Mouse (Mus musculus) forebrain, embryonic 15.5 days (tissue): ENCODE measurements around the gene 1700012P22Rik. TPM values are rescaled to one million over a fixed set of nuclear protein-coding genes. Genes with fewer than 3 reads are reported as not detected.

Experiments
- ATAC-seq: fragments of 200-750 bp; cut with Nextera tagmentation; replicated peaks from 2 replicates; pipeline ENCODE4 v1.8.0; 2017; ENCODE audit warnings: mild to moderate bottlenecking, moderate TSS enrichment, moderate library complexity
- H3K27ac ChIP-seq: fragments of 300-500 bp; sonication (generic); replicated peaks from 2 replicates; pipeline ENCODE4 v1.5.1; 2015; ENCODE audit warnings: mild to moderate bottlenecking, inconsistent platforms
- H3K27me3 ChIP-seq: fragments of 300-500 bp; sonication (generic); 2 replicates; pipeline ENCODE4 v1.6.1; 2015; ENCODE audit warnings: inconsistent platforms
- H3K36me3 ChIP-seq: fragments of 300-500 bp; sonication (generic); 2 replicates; pipeline ENCODE4 v1.6.1; 2015; ENCODE audit warnings: mild to moderate bottlenecking, inconsistent platforms
- H3K4me1 ChIP-seq: fragments of 300-500 bp; sonication (generic); 2 replicates; pipeline ENCODE4 v1.6.1; 2015; ENCODE audit warnings: inconsistent platforms
- H3K4me2 ChIP-seq: fragments of 300-500 bp; sonication (generic); replicated peaks from 2 replicates; pipeline ENCODE4 v1.6.1; 2015; ENCODE audit warnings: mild to moderate bottlenecking, inconsistent platforms
- H3K4me3 ChIP-seq: fragments of 300-500 bp; sonication (generic); 2 replicates; pipeline ENCODE4 v1.5.1; 2015; ENCODE audit warnings: mild to moderate bottlenecking, inconsistent platforms
- H3K9ac ChIP-seq: fragments of 300-500 bp; sonication (generic); replicated peaks from 2 replicates; pipeline ENCODE4 v1.6.1; 2015; ENCODE audit warnings: mild to moderate bottlenecking, inconsistent platforms
- H3K9me3 ChIP-seq: fragments of 300-500 bp; sonication (generic); 2 replicates; pipeline ENCODE4 v1.6.1; 2016; ENCODE audit warnings: inconsistent platforms
- WGBS: fragments of 180-500 bp; shearing (Covaris S2); methylation state at CpG from one replicate; pipeline ENCODE4 v1.1.7; 2015; ENCODE audit warnings: mixed read lengths; 5-methylcytosine and 5-hydroxymethylcytosine counted together
- polyA plus RNA-seq: library from polyadenylated mRNA; unstranded; fragments of >200 nt; fragmentation: Nextera tagmentation; extraction: Ambion mirVana; gene quantifications from 2 replicates; pipeline ENCODE4 v1.2.1, GENCODE M21; 2015

1700012P22Rik gene
- polyA plus RNA-seq, result not detected in 2 replicates

DNA sequence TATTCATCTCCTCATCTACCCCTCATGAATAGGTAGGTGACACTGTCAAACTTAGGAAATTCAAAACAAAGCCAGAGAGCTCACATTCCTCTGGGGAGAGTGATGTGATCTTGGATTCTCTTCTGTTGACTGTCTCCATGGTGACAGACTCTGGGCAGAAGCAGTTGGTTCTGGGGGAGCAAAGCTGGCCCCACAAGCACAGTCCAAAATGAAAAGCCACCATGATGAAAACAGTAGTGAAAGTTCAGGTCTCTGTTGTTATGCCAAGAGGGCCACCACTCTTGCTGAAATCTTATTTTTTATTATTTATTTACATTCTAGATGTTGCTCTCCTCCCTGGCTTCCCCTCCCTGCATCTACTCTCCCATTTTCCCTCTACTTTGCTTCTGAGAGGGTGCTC is at the start of gene 1700012P22Rik:
TSS of gene 1700012P22Rik (minus strand) at position 101 of the 400 bp plus-strand sequence.
- Histone ChIP-seq H3K9ac (no peak within 1 kb of the TSS), H3K4me1 (no peaks in the 10 kb centered on the region), H3K4me3 (no peak within 1 kb of the TSS), H3K9me3 (peaks cover 26% of the 10 kb centered on the region), H3K36me3 (no peaks in the 10 kb centered on the region), H3K4me2 (no peak within 1 kb of the TSS), H3K27me3 (no peaks in the 10 kb centered on the region), H3K27ac (no peak within 1 kb of the TSS)
- no peak for ATAC-seq

DNA sequence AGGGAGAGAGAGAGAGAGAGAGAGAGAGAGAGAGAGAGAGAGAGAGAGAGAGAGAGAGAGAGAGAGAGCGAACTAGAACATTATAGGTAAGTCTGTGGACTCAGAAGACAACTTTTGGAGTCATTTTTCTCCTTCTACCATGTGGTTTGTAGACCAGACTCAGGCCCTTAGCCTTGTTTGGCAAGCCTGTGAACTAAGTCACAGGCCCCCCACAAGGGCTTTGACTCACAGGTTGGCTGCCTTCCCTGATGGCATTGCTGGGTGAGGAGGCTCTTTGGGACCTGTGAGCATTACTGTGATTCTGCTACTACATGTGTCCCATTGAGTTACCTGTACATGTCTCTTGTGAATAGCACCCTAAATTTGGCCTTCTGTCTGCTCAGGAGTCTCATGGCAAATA is 29.5 kb upstream of the 1700012P22Rik start:
- Histone ChIP-seq H3K4me2 (no peak overlapping the region), H3K9ac (no peak overlapping the region), H3K27ac (no peak overlapping the region), H3K27me3 (no peaks in the 10 kb centered on the region), H3K4me1 (no peaks in the 10 kb centered on the region), H3K4me3 (no peak overlapping the region), H3K9me3 (peaks cover 22% of the 10 kb centered on the region), H3K36me3 (no peaks in the 10 kb centered on the region)
- 80% methylated on average over 1 of the region's 1 CpGs for WGBS
- ATAC-seq, result no peak

DNA sequence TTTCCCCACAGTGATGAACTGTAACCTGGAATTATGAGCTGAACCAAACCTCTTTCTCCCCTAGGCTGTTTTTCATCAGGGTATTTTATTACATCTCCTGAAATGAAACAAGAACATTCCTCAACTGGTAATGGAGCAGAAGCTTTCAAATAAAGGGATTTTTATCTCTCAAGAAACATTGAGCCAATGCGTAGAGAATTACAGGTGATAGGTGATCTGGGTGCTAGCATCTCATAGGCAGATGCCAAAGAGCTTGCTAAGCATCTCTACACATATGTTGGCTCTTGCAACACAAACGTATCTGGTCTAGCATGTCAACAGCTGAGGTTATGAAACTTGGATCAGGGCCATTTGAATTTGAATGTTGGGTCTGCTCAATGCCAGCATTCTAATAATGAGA is 26.6 kb upstream of the 1700012P22Rik start:
- Histone ChIP-seq H3K4me2 (no peak overlapping the region), H3K4me1 (no peaks in the 10 kb centered on the region), H3K9me3 (peaks cover 27% of the 10 kb centered on the region), H3K9ac (no peak overlapping the region), H3K4me3 (no peak overlapping the region), H3K27ac (no peak overlapping the region), H3K27me3 (no peaks in the 10 kb centered on the region), H3K36me3 (no peaks in the 10 kb centered on the region)
- no peak for ATAC-seq
- WGBS, result 77% methylated on average over 2 of the region's 2 CpGs

DNA sequence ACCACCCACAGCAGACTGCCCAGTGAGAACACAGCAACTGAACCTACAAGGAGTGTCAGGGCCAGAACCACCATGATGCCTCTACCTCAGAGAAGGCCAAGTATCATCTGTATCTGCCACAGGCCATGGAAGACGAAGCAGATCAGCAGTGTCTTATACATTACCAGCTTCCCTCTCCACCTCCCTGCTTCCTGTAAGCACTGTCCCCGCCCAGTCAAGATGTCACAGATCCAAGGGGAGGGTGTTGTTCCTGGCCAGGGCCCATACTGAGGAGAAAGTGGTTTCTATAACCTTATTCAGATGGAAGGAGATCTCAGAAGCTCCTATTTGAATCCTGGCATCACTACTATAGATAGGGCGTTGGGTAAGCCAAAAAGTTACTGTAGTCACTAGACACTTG is 25.1 kb upstream of the 1700012P22Rik start, which contains the start of gene Aadacl3:
TSS of gene Aadacl3 (minus strand) at position 101 of the 400 bp plus-strand sequence.
- H3K4me2 ChIP-seq, result no peak within 1 kb of the TSS
- no peaks in the 10 kb centered on the region for H3K27me3 ChIP-seq
- no peaks in the 10 kb centered on the region for H3K36me3 ChIP-seq
- H3K4me1 ChIP-seq, result no peaks in the 10 kb centered on the region
- no peak for ATAC-seq
- H3K9me3 ChIP-seq, result peaks cover 34% of the 10 kb centered on the region
- no peak within 1 kb of the TSS for H3K27ac ChIP-seq
- 69% methylated on average over 3 of the region's 3 CpGs for WGBS
- no peak within 1 kb of the TSS for H3K9ac ChIP-seq
- H3K4me3 ChIP-seq, result no peak within 1 kb of the TSS

DNA sequence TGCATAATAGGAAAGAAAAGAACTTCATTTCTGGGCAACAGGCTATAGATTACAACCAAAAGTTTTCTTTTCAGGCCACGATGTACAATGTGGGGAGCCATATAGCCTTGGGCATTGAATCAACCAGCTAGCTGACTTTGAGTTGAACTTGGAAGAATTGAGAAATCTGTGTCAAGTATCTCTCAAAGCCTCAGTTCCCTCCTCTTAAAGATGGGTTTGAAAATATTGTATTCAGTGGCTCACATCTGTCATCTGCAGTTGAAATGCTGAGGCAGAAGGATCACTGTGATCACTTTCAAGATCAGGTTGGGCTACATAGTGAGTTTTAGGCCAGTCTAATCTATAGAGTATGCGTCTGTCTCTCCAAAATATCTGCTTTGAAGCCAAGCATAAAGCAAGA is 14.6 kb upstream of the 1700012P22Rik start, which contains the start of gene Gm9944:
TSS of gene Gm9944 (minus strand) at position 101 of the 400 bp plus-strand sequence.
- Histone ChIP-seq H3K9me3 (peaks cover 44% of the 10 kb centered on the region), H3K9ac (no peak within 1 kb of the TSS), H3K36me3 (no peaks in the 10 kb centered on the region), H3K4me3 (no peak within 1 kb of the TSS), H3K4me1 (no peaks in the 10 kb centered on the region), H3K4me2 (no peak within 1 kb of the TSS), H3K27me3 (no peaks in the 10 kb centered on the region), H3K27ac (no peak within 1 kb of the TSS)
- no peak for ATAC-seq
- WGBS, result 74% methylated on average over 2 of the region's 2 CpGs

DNA sequence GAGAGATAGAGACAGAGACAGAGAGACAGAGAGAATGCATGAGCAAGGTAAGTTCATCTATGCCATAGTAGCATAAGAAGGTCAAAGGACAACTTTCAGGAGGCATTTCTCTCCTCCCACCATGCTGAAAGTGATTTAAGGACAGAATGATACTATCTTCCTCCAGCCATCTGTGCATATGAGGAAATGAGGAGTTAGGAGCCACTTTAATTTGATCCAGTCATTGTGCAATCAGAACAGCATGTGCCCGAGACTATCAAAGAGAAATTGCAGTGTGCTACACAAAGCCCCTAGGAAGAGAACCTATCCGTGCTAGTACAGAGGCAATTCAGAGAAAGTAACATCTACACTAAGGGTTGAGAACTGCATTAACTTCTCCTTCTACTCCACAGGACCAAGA is 10.0 kb upstream of the 1700012P22Rik start:
- H3K4me1 ChIP-seq, result no peaks in the 10 kb centered on the region
- peaks cover 34% of the 10 kb centered on the region for H3K9me3 ChIP-seq
- no peak overlapping the region for H3K4me2 ChIP-seq
- no peak for ATAC-seq
- H3K9ac ChIP-seq, result no peak overlapping the region
- H3K27ac ChIP-seq, result no peak overlapping the region
- no peaks in the 10 kb centered on the region for H3K27me3 ChIP-seq
- WGBS, result 91% methylated on average over 2 of the region's 2 CpGs
- H3K4me3 ChIP-seq, result no peak overlapping the region
- H3K36me3 ChIP-seq, result no peaks in the 10 kb centered on the region

DNA sequence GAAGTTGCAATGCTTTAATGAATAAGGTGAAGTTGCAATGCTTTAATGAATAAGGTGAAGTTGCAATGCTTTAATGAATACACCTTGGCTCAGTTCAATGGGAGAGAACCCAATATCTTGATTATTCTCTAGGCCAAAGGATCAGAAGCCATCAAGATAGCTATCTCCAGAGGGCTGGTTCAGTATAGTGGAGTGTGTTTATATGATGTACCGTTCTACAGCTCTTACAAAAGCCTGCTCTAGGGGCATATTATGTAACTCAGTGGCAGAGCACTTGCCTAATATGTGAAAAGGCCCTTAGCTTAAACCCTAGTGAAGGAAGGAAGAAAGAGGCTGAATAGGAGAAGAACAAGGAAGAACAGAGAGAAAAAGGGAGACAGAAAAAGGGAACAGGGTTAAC is 3.0 kb upstream of the 1700012P22Rik start:
- Histone ChIP-seq H3K9me3 (peaks cover 29% of the 10 kb centered on the region), H3K36me3 (no peaks in the 10 kb centered on the region), H3K4me1 (no peaks in the 10 kb centered on the region), H3K4me2 (no peak overlapping the region), H3K27ac (no peak overlapping the region), H3K27me3 (no peaks in the 10 kb centered on the region), H3K9ac (no peak overlapping the region), H3K4me3 (no peak overlapping the region)
- ATAC-seq, result no peak
- 82% methylated on average over 1 of the region's 1 CpGs for WGBS

DNA sequence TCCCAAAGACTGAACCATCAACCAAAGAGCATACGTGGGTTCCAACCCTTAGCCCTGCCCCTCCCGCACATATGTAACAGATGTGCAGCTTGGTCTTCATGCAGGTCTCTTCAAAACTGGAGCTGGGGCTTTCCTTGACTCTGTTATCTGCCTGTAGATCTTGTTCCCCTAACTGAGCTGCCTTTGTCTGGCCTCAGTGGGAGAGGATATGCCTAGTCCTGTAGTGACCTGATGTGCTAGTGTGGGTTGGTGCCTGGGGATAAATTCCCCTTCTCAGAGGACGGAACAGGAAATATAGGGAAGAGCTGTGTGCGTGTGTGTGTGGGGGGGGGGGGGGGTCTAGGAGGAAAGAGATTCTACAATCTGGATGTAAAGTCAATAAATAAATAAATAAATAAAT is 2.5 kb upstream of the 1700012P22Rik start:
- H3K4me3 ChIP-seq, result no peak overlapping the region
- no peaks in the 10 kb centered on the region for H3K4me1 ChIP-seq
- no peak overlapping the region for H3K9ac ChIP-seq
- no peaks in the 10 kb centered on the region for H3K27me3 ChIP-seq
- H3K4me2 ChIP-seq, result no peak overlapping the region
- 91% methylated on average over 4 of the region's 4 CpGs for WGBS
- H3K27ac ChIP-seq, result no peak overlapping the region
- H3K9me3 ChIP-seq, result peaks cover 29% of the 10 kb centered on the region
- H3K36me3 ChIP-seq, result no peaks in the 10 kb centered on the region
- ATAC-seq, result no peak

DNA sequence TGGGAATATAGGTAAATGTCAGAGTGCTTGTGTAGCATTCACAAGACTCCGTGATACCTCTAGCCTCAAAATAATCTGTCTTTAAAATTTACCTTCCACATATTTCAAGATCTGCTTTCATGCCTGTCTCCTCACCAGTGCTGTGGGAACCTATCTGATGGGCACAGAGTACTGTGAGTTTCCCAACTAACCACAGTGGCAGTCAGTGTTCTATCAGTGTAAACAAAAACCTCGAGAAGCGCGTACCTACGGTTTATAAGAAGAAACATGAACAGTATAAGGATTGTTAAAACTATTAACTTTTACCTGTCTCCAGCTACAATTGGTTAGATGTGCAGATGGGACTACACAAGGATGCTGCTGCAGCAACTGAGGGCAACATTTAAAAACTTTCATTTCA is 5.4 kb downstream of the 1700012P22Rik start:
- no peak overlapping the region for H3K4me2 ChIP-seq
- H3K9me3 ChIP-seq, result peaks cover 9% of the 10 kb centered on the region; the same call in 1 of the 2 replicates
- no peaks in the 10 kb centered on the region for H3K4me1 ChIP-seq
- H3K36me3 ChIP-seq, result no peaks in the 10 kb centered on the region
- WGBS, result 90% methylated on average over 5 of the region's 5 CpGs
- H3K27ac ChIP-seq, result no peak overlapping the region
- H3K4me3 ChIP-seq, result no peak overlapping the region
- no peaks in the 10 kb centered on the region for H3K27me3 ChIP-seq
- no peak for ATAC-seq
- no peak overlapping the region for H3K9ac ChIP-seq

DNA sequence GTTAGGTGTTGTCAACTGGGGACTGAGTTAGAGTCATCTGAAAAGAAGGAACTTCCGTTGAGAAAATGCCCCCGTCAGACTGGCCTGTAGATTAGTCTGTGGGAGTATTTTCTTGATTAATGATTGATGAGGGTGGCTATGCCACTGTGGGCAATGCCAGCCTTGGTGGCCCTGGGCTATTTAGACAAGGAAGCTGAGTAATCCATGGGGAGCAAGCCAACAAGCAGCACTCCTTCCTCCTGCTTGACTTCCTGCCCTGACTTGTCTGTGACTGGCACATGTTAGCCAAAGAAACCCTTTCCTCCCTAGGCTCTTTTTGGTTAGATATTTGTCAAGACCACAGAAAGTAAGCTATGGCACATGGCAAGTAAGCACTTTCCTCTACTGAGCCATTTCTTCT is 7.8 kb downstream of the 1700012P22Rik start:
- 85% methylated on average over 2 of the region's 2 CpGs for WGBS
- H3K36me3 ChIP-seq, result no peaks in the 10 kb centered on the region
- H3K4me3 ChIP-seq, result no peak overlapping the region
- H3K27me3 ChIP-seq, result no peaks in the 10 kb centered on the region
- ATAC-seq, result no peak
- H3K9me3 ChIP-seq, result peaks cover 7% of the 10 kb centered on the region; the same call in 1 of the 2 replicates
- H3K4me2 ChIP-seq, result no peak overlapping the region
- H3K9ac ChIP-seq, result no peak overlapping the region
- no peak overlapping the region for H3K27ac ChIP-seq
- no peaks in the 10 kb centered on the region for H3K4me1 ChIP-seq

DNA sequence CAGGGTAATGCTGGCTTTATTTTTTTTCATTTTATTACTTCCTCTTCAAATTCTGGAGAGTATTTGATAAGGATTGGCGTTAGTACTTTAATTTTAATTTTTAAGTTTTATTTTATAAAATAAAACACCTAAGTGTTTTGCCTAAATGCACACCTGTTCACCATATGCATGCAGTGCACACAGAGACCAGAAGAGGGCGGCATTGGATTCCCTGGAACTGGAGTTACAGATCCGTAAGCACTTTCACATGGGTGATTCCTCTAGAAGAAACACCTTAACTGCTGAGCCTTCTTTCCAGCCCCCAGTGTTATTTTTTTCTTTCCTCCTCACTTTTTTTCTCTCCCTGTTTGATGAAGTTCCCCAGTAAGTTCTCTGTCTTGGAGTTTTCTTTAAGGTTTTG is 9.7 kb downstream of the 1700012P22Rik start:
- ATAC-seq, result no peak
- no peak overlapping the region for H3K4me2 ChIP-seq
- H3K9ac ChIP-seq, result no peak overlapping the region
- no peaks in the 10 kb centered on the region for H3K27me3 ChIP-seq
- peaks cover 3% of the 10 kb centered on the region for H3K9me3 ChIP-seq
- no peak overlapping the region for H3K27ac ChIP-seq
- 22% methylated on average over 3 of the region's 3 CpGs for WGBS
- H3K36me3 ChIP-seq, result no peaks in the 10 kb centered on the region
- H3K4me1 ChIP-seq, result no peaks in the 10 kb centered on the region
- H3K4me3 ChIP-seq, result no peak overlapping the region

DNA sequence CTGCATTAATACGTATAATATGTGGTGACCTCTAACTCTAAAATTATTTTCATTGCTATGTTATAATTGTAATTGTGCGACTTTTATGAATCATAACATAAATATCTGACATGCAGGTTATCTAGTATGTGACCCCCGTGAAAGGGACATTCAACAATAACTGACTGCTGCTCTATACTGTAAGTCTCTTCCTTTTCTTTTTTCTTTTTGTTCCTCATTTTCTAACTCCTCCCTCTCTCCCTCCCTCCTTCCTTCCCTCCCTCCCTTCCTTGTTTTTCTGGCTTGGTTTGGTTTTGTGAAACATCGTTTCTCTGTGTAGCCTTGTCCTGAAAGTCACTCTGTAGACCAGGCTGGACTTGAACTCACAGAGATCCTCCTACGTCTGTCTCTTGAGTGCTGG is 14.0 kb downstream of the 1700012P22Rik start:
- H3K27me3 ChIP-seq, result no peaks in the 10 kb centered on the region
- no peaks in the 10 kb centered on the region for H3K36me3 ChIP-seq
- 79% methylated on average over 5 of the region's 5 CpGs for WGBS
- no peak overlapping the region for H3K27ac ChIP-seq
- no peaks in the 10 kb centered on the region for H3K4me1 ChIP-seq
- no peak for ATAC-seq
- no peak overlapping the region for H3K4me2 ChIP-seq
- peaks cover 12% of the 10 kb centered on the region; the same call in 1 of the 2 replicates for H3K9me3 ChIP-seq
- H3K9ac ChIP-seq, result no peak overlapping the region
- H3K4me3 ChIP-seq, result no peak overlapping the region

DNA sequence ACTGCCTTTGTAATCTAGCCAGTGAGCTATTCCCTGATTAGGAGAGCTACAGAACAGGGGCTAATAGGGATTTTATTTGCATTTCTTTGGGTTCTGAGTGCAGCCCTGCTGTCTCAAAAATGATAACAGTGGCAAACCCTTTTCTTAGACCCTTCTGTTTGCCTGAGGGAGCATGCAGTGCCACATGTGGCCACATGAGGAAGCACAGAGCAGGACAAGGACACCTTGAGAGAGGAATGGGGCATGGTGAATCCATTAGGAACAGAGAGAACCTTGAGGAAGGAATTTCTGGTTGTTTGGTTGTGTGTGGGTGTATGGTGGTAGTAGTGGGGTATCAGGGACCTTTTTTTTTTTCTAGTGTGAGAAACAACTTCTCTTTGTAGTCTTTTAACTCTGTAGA is 17.9 kb downstream of the 1700012P22Rik start:
- no peaks in the 10 kb centered on the region for H3K27me3 ChIP-seq
- no peak overlapping the region for H3K27ac ChIP-seq
- H3K9ac ChIP-seq, result no peak overlapping the region
- H3K4me3 ChIP-seq, result no peak overlapping the region
- ATAC-seq, result no peak
- H3K36me3 ChIP-seq, result no peaks in the 10 kb centered on the region
- H3K4me1 ChIP-seq, result no peaks in the 10 kb centered on the region
- H3K9me3 ChIP-seq, result peaks cover 28% of the 10 kb centered on the region
- no peak overlapping the region for H3K4me2 ChIP-seq
